Mouse (Mus musculus): ENCODE data around the gene Slc9a9.
A peak's percentile ranks its signal among the peaks of the same experiment; 100 is the strongest.

Slc9a9 gene

GRCm38 (mm10) chr9:95127774-95128173 is 458.1 kb downstream of the Slc9a9 start:
- no peak for TF ChIP-seq GATA4 (IDR thresholded peaks at IDR 0.05; ENCODE audit: insufficient replicate concordance, low read length)

- no peak for TF ChIP-seq GATA4 (IDR thresholded peaks at IDR 0.05; ENCODE audit: insufficient replicate concordance, low read length)
These were observed 479.6 kb downstream of the Slc9a9 start for GRCm38 (mm10) chr9:95149206-95149729.

- peak; percentile 83; the same call in 1 of the 2 replicates for TF ChIP-seq GATA4 (IDR thresholded peaks at IDR 0.05; ENCODE audit: insufficient replicate concordance, low read length)
These were observed 480.4 kb downstream of the Slc9a9 start for GRCm38 (mm10) chr9:95150096-95150495.

GRCm38 (mm10) chr9:95150597-95150996 is 480.9 kb downstream of the Slc9a9 start:
- no peak for TF ChIP-seq GATA4 (IDR thresholded peaks at IDR 0.05; ENCODE audit: insufficient replicate concordance, low read length)

- TF ChIP-seq GATA4 (IDR thresholded peaks at IDR 0.05; ENCODE audit: insufficient replicate concordance, low read length), result no peak
These were observed 481.3 kb downstream of the Slc9a9 start for GRCm38 (mm10) chr9:95150998-95151397.

GRCm38 (mm10) chr9:95151746-95152145 is 482.0 kb downstream of the Slc9a9 start:
- no peak for TF ChIP-seq GATA4 (IDR thresholded peaks at IDR 0.05; ENCODE audit: insufficient replicate concordance, low read length)

- TF ChIP-seq GATA4 (IDR thresholded peaks at IDR 0.05; ENCODE audit: insufficient replicate concordance, low read length), result no peak
These were observed 484.3 kb downstream of the Slc9a9 start for GRCm38 (mm10) chr9:95153966-95154365.

- no peak for TF ChIP-seq GATA4 (IDR thresholded peaks at IDR 0.05; ENCODE audit: insufficient replicate concordance, low read length)
These were observed 488.2 kb downstream of the Slc9a9 start for GRCm38 (mm10) chr9:95157948-95158347.

- no peak for TF ChIP-seq GATA4 (IDR thresholded peaks at IDR 0.05; ENCODE audit: insufficient replicate concordance, low read length)
These were observed 489.2 kb downstream of the Slc9a9 start for GRCm38 (mm10) chr9:95158916-95159315.

GRCm38 (mm10) chr9:95160575-95161300 is 491.0 kb downstream of the Slc9a9 start:
- no peak for TF ChIP-seq GATA4 (IDR thresholded peaks at IDR 0.05; ENCODE audit: insufficient replicate concordance, low read length)

- TF ChIP-seq GATA4 (IDR thresholded peaks at IDR 0.05; ENCODE audit: insufficient replicate concordance, low read length), result no peak
These were observed 492.0 kb downstream of the Slc9a9 start for GRCm38 (mm10) chr9:95161699-95162098.

GRCm38 (mm10) chr9:95166224-95166623 is 496.5 kb downstream of the Slc9a9 start:
- TF ChIP-seq GATA4 (IDR thresholded peaks at IDR 0.05; ENCODE audit: insufficient replicate concordance, low read length), result no peak

GRCm38 (mm10) chr9:95167806-95168205 is 498.1 kb downstream of the Slc9a9 start:
- TF ChIP-seq GATA4 (IDR thresholded peaks at IDR 0.05; ENCODE audit: insufficient replicate concordance, low read length), result no peak

- no peak for TF ChIP-seq GATA4 (IDR thresholded peaks at IDR 0.05; ENCODE audit: insufficient replicate concordance, low read length)
These were observed 498.8 kb downstream of the Slc9a9 start for GRCm38 (mm10) chr9:95168487-95169008.

- TF ChIP-seq GATA4 (IDR thresholded peaks at IDR 0.05; ENCODE audit: insufficient replicate concordance, low read length), result no peak
These were observed 508.5 kb downstream of the Slc9a9 start for GRCm38 (mm10) chr9:95178170-95178569.

GRCm38 (mm10) chr9:95180005-95180404 is 510.3 kb downstream of the Slc9a9 start:
- TF ChIP-seq GATA4 (IDR thresholded peaks at IDR 0.05; ENCODE audit: insufficient replicate concordance, low read length), result no peak

All from liver, adult (tissue).